Mouse (Mus musculus) right cerebral cortex, adult 18-20 months (tissue): Measurements from ENCODE around the gene Foxo6.
A peak's percentile ranks its signal among the peaks of the same experiment; 100 is the strongest.

Experiments
- DNase-seq: peaks from one replicate; pipeline ENCODE4 v3.0.0; 2022; ENCODE audit warnings: mixed read lengths

The Foxo6 gene

DNA sequence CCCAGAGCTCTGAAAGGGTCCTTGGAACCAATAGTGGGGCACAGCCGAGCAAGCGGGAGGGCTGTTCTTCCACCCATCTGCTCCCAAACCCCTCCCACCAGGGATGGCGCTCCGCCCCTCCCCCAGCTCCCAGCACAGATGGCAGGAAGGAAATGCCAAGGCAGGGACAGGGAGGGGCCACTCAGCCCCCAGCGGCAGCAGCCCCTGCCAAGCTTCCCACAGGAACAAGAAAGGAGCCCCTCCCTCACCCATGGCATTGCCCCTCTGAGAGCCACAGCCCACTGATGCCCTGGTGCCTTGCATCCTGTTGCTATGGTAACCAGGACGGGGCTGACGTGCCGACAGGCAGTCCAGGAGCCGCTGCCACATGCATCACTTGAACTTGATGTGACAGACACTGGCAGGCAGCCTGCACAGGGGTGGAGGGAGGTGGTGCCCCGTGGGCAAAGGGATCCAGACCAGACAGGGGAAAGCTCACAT is 44.3 kb downstream of the Foxo6 start:
- DNase-seq = peak; percentile 69

DNA sequence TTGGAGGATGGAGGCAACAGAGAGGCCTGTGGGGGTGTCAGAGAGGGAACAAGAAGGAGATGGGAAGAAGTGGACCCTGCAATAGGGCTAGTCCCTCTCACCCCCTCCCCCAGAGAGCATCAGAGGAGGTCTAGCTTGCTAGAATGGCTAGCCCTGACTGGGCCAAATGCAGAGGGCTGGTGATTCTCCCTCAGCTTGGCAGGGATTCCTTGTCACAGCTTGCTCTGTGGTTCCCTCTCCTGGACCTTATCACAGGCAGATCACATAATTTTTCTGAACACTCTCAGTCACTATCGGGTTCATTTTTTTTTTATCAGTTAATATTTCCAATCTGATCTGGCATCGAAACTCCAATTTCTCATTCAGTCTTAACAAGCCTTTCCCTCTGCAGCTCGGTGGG is 46.0 kb downstream of the Foxo6 start:
- DNase-seq = no peak

DNA sequence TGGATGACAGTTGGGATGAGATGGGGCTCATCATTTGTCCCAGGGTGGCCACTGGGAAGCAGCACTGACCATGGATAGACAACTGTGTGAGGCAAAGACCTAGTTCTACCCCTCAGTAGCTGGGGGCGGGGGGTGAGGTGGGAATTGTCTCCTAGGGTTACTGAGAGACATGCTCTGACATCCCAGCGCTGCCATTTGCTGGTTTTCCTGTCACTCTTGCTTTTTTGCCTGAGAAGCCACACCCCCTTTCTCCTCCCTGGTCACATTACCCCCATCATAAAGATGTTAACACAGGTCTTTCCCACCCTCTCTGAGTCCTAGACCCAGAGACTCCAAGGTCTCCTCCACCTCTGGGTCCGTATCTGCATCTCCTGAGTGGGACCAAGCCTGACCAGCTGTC is 47.7 kb downstream of the Foxo6 start:
- DNase-seq = no peak

DNA sequence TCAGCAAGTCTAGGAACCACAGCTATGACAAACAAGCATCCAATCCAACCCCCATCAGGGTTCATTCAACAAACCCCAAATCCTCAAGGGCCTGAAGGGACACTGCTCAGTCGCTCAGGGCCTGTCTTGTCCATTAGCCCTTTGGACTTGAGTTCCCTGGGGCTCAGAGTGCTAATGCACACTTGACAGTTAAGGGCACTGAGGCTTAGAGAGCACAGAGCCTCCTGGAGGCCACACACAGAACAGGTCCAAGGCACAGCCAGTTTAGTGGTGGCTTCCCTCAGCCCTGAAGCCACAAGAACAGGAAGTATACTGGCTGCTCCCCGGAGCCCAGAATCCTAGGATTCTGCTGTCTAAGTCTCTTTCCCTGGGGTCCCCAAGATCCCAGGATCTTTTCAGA is 53.9 kb downstream of the Foxo6 start:
- no peak for DNase-seq

DNA sequence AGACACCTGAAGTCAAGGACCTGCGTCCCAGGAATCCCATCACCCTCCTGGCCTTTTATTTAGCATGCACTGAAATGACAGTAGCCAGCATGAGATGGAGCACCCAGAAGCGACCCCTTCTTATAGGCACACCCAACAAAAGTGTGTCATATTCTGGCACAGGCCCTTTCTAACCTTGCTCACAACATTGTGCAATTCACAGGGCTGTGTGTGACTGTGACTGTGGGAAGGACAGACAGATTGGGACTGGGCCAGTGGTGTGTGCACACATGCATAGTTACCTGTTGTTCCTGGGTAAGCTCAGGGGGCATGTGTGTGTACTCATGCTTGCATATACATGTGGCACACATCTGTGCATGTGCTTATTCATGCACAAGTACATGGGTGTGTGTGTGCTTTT is 54.6 kb downstream of the Foxo6 start:
- no peak for DNase-seq

DNA sequence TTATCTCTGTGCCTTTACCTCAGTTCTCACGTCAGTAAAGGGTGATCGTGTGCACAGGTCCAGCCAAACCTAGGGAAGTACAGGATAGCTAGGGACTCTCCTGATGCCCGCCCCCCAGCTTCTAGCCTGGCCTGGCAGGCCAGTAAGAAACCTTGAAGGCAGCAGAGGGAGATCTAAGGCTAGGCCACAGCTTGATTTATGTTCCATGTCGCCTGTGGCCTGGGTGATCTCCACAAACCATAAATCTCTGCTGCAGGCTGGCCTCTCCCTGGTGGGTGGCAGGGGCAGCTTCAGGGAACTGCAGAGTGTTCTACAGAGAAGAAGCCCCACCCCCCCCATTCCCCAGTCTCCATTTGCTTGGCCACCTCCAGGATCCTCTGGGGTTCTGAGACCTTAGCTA is 55.2 kb downstream of the Foxo6 start:
- DNase-seq = no peak

DNA sequence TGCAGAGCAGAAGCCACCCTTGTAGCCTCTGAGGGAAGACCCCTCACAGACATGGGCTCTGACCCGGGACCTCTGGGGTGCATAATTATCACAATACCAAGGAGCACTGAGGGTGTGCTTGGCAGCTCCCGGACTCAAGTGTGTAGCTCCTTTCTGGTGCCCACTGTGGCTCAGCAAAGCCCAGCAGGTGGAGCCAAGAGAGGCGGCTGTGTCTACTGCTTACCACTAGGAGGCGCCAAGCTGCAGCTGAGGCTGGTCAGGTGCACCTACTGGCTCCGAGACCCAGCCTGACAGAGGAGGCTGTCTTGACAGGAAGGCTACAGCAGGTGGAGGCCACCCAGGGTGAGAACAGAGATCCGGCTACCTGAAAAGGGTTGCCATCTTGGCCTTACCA is 56.9 kb downstream of the Foxo6 start:
- DNase-seq = peak; percentile 78

DNA sequence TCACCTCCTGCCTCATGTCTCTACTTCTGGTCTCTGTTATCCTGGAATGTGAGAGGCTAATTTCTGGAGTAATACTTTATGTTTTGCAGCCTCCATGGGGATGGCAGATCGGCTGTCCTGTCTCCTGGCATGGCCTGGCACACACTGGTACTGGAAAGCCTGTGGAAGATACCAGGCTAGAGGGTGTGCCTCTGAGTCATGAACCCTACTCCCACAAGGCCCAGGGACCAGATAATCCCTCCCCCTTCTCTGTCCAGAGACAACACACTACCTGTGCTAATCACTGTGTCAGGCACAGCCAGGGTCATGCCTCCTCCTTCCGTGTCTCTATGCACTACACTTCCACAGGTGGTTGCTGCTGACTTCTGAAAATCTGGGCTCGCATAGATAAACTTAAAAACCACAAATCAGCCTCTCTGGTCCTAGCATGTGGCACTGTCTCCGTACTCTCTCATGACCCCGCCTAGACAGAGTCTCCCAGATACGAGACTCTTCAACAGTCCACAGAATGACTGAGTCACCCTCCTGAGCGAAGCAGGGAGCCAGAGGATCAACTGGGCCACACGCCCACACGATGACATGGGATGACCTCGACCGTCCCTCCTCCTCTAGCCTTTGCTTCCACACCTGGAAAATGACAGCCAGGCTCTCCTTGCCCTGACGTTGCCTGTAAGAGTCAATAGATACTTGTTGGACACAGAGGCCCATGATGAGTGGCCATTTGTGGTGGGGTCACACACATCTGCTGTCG is 57.5 kb downstream of the Foxo6 start:
- DNase-seq = no peak

DNA sequence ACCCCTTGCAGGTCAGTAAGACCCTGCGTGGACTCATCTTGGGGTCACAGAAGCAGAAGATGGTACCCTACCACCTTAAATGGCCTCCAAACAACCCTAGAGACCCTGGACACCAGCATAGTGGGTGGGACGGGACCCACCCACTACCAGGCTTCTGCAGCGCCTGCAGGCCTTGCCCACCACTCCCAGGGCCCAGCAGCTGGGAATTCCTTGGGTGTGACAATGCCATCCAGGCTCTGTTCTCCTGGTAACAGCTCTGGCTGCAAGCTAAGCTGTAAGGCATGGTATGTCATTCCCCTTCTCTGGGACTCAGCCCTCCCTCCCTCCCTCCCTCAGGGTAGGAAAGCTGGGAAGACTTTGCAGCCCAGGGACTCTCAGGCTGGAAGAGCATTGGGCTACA is 58.5 kb downstream of the Foxo6 start:
- DNase-seq = no peak

DNA sequence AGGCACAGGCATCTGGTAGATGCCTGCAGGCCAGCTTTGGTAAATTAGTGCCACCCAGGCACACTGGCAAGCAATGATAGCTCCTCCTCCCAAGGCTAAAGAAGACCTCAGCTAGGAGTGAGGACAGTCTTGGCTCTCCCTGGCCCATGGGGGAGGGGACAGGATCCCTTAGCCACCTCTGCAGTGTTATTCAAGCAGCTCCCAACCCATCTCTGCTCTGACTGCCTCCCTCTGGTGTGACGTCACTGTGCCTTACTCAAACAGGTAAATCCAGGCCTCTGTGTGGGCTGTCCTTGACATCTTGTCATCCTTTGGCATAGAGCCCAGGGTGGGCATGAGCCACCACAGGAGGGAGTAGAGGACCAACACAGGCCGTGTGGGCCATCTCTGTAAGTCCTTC is 59.9 kb downstream of the Foxo6 start:
- no peak for DNase-seq

DNA sequence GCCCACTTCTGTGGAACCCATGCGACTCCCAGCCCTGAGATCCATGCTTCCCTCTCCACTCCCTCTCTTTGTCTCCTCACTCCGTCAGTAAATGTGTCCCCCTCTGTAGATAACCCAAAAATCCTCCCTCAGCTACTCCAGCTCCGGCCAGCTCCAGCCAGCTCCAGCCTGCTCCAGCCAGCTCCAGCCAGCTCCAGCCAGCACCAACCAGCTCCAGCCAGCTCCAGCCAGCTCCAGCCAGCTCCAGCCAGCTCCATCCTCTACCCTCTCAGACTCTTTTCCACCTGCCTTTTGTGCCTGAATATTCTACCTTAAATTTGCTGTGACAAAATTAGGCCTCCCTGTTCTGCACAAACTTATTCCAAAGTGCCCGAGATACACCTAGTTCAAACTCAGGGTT is 60.5 kb downstream of the Foxo6 start:
- no peak for DNase-seq

DNA sequence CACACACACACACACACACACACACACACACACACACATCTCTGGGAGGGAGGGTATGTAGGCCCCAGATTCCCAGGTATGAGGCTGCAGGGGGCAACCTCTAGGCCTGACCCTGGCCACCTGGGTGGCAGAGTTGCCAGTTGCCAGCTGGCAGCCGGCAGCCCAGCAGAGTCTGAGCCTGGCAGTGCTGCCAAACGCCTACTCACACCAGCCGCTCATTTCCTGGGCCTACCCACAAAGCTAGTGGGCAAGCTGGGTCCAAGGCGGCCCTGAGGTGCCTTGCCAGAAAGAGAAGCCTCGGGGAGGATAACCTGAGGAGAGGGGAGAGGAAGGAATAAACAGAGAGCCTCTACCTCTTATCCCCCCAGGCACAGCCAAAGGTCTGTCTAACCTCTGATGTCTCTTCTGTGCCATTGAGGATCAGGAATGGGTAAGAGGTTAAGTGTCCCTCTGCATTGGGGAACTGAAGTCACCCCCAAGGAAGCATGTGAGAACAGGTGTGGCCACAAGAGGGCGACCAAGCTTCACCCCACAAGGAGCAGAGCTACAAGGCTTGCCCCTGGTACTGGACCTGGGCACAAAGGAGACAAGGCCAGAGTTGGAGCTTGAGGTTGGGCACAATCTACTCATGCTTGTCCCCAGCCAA is 61.9 kb downstream of the Foxo6 start:
- DNase-seq = peak; percentile 76

DNA sequence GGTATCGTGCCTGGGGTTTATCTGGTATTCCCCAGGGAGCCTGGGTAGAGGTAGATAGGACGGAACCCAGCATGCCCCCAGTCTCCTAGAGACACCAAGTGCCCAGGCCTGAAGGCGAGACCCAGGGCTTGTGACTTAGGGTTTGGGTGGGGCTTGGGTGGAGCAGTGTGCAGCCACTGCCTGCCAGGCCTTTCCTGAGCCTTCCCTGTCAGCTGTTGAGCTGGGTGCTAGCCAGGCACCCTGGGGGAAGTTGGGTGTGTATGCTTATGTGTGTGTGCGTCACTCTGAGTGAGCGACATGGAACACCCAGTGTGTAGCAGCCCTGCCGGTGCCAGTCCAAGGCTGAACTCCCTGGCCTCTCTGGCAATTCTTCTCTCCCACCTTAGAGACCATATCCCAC is 63.3 kb downstream of the Foxo6 start:
- DNase-seq = peak; percentile 20

DNA sequence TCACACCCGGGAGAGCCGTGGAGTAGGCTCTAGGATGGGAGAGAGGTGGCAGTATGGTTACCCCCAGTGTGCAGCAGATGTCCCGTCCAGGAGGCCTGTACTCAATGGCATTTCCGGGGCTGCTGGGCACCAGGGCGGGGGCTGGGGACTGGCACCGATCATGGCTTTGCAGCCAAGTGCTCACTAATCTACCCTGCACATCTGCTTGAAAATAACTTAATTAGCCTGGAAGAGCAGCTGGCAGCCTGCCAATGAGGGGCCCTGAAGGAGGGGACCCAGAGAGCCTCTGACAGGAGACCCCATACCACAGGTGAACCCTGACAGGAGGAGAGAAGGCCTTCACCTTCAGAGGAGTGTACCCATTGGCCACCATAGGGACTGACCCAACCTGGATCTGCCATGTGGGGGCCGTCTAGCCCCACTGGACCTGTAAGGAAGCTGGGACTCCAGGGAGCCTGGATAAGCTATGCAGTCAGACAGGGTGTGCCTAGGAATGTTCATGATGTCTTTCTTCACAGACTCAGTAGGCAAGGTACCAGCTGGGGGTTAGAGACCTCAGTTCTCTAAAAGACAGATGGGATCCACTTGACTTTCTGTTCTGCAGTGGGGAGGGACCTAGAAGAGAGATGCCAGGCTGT is 63.9 kb downstream of the Foxo6 start:
- no peak for DNase-seq

DNA sequence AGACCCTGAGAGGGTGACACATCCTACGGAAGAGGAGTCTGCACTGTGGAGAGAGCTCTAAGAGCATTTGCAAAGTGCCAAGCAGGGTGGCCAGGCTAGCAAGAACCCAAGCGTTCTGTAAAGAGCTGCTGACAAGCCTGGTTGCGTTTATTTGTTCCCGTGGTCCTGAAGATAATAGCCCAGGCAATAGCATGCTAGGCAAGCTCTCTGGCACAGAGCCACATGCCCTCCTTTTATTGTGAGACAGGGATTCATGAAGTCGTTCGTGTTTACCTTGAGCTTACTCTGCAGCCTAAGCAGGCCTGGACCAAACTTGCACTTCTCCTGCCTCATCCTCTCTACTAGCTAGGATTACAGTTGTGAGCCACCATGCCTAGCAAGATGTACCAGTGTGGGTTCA is 65.4 kb downstream of the Foxo6 start:
- DNase-seq = no peak

DNA sequence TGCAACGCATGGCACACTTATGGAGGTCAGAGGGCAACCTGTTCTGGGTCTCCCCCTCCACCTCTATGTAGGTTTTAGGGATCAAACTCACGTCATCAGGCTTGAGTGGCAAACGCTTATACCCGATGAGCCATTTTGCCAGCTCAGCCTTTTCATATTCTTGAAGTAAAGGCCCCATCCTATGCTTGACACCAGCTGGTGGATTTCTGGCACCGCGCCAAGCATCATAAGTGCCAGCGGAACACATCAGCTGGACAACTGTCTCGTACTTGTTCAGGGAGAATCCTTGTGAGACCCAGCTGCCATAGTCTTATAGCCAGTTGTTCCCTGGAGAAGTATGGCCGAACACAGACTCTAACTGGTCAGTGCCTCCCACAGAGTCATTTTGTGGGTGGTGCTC is 68.3 kb downstream of the Foxo6 start:
- DNase-seq = no peak
